Mouse (Mus musculus) v-Abl transformed pro-B cells (cell line): ENCODE data around the gene Lce1e.
"Not testable (repeated sequence)": the region's sequence is repeated elsewhere in the genome, so short reads cannot be mapped to it uniquely, and the experiment has no call there.

ENCODE experiments used
- in situ Hi-C, 2 experiments: fragments of 400-800 bp; cut with MboI; formaldehyde crosslinking; loops; one replicate each; pipeline ENCODE4 v1.15.1; 2025; ENCODE audit not compliant: unreplicated experiment in 2 of 2

Lce1e gene

GRCm38 (mm10) chr3:92708974-92709373 lies at the start of gene Lce1e:
TSS of gene Lce1e (minus strand) at chr3:92709074.
- in situ Hi-C loops = no loop called here

GRCm38 (mm10) chr3:92753197-92753596 lies 44.3 kb upstream of the Lce1e start:
- in situ Hi-C loops = no loop called here

- in situ Hi-C loops = no loop called here
These were observed 43.4 kb upstream of the Lce1e start, which contains the start of gene Lce1g for GRCm38 (mm10) chr3:92752238-92752637. TSS of gene Lce1g (minus strand) at chr3:92752338.

- in situ Hi-C loops = no loop called here
These were observed 30.1 kb upstream of the Lce1e start, which contains the start of gene Gm38119 for GRCm38 (mm10) chr3:92738996-92739395. TSS of gene Gm38119 (minus strand) at chr3:92739096.

- in situ Hi-C loops = no loop called here
These were observed 13.8 kb upstream of the Lce1e start for GRCm38 (mm10) chr3:92722631-92723030.

- in situ Hi-C loops = no loop called here
These were observed 11.4 kb upstream of the Lce1e start, which contains the start of gene Lce1f for GRCm38 (mm10) chr3:92720250-92720649. TSS of gene Lce1f (minus strand) at chr3:92720350.

- in situ Hi-C loops = no loop called here
These were observed 6.2 kb upstream of the Lce1e start for GRCm38 (mm10) chr3:92715122-92715521.

GRCm38 (mm10) chr3:92694613-92695012 lies 14.3 kb downstream of the Lce1e start:
- in situ Hi-C loops = no loop called here

GRCm38 (mm10) chr3:92691688-92692087 lies 17.2 kb downstream of the Lce1e start:
- in situ Hi-C loops = no loop called here

GRCm38 (mm10) chr3:92689154-92689553 lies 19.7 kb downstream of the Lce1e start:
- in situ Hi-C loops = not testable (repeated sequence)

- in situ Hi-C loops = no loop called here
These were observed 21.8 kb downstream of the Lce1e start, which contains the start of gene Lce1d for GRCm38 (mm10) chr3:92687110-92687509. TSS of gene Lce1d (minus strand) at chr3:92687210.

- in situ Hi-C loops = no loop called here
These were observed 29.9 kb downstream of the Lce1e start, which contains the start of gene Lce1c for GRCm38 (mm10) chr3:92678947-92679346. TSS of gene Lce1c (plus strand) at chr3:92679247.

GRCm38 (mm10) chr3:92670215-92670614 lies 38.7 kb downstream of the Lce1e start, which contains the start of gene Lce1a2:
TSS of gene Lce1a2 (minus strand) at chr3:92670315.
- in situ Hi-C loops = no loop called here
